Mouse (Mus musculus) heart, postnatal 0 days (tissue): ENCODE results near the gene Ankrd39.
A peak's percentile ranks its signal among the peaks of the same experiment; 100 is the strongest.

Experiments used
- CTCF ChIP-seq: IDR thresholded peaks from 2 replicates; pipeline ENCODE4 v1.5.1; 2016; ENCODE audit warnings: antibody characterized with exemption, control low read depth, low read depth
- EP300 ChIP-seq: IDR thresholded peaks from 2 replicates; pipeline ENCODE4 v1.6.1; 2016; ENCODE audit warnings: antibody characterized with exemption, low read depth

- TF ChIP-seq CTCF (peak; percentile 21; the same call in 1 of the 2 replicates), EP300 (no peak)
Measured at GRCm38 (mm10) chr1:36559256-36559655, 12.0 kb upstream of the Ankrd39 start.
